Mouse (Mus musculus) kidney, adult 2 months (tissue): ENCODE results near the gene Taldo1.

ENCODE experiments used
- CTCF ChIP-seq: fragments of 200-500 bp; conservative IDR thresholded peaks from 2 replicates; pipeline ENCODE4 v1.5.1; 2011; ENCODE audit warnings: low read depth, mild to moderate bottlenecking, control low read depth, low read length, moderate library complexity, mixed read lengths; ENCODE audit not compliant: insufficient read depth, insufficient read length
- POLR2A ChIP-seq: fragments of 200-500 bp; IDR thresholded peaks from one replicate; pipeline ENCODE4 v1.6.1; 2011; ENCODE audit warnings: low read depth, low read length, control low read depth

DNA sequence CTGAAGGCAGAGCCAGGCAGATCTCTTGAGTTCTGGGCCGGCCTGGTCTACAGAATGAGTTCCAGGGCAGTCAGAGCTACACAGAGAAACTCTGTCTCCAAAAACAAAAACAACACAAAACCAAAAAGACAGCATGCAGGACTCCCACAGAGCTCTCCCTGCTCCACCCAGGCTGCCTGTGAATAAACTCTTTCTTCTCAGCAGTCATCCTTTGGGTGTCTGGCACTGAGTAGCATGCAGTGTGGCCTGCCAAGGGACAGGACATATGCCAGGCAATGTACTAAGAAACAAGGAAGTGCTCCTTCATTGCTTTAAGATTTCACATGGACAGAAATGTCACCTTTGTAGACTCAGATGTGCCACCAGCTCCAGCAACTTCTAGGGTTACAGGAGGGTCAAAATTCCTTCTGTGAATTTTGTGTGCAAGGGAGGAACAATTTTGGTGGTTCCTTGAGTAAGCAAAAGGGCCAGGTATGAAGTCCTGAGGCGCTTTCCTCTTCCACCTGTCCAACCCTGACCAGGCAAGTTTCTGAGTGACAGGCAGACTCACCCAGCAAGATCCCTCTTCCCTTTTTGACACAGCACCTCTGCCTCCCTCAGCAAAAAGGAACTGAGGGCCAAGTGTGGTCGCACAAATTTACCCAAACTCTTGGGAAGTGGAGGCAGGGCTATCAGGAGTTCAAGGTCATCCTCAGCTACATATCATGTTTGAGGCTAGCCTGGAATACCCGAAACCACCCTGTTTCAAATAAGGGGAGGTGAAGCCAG lies 10.7 kb upstream of the Taldo1 start:
- TF ChIP-seq CTCF (no peak), POLR2A (no peak)
